Mouse (Mus musculus): ENCODE data around the gene Coq9. TPM values are rescaled to one million over a fixed set of nuclear protein-coding genes. Genes with fewer than 3 reads are reported as not detected.

Coq9 gene
- polyA plus RNA-seq, 1 experiment from 2014 or later = 65.9 TPM

- no peaks in the 10 kb centered on the region for H3K9me3 ChIP-seq
- no peak overlapping the region for H3K4me3 ChIP-seq
- no peak overlapping the region for H3K4me2 ChIP-seq
- no peaks in the 10 kb centered on the region for H3K27me3 ChIP-seq
- no peak overlapping the region for H3K27ac ChIP-seq
- peaks cover 47% of the 10 kb centered on the region for H3K36me3 ChIP-seq
- 0 out of 2 replicates have a peak overlapping the region, but pooled peaks have one; percentile 28 for H3K9ac ChIP-seq
- no peak for ATAC-seq (ENCODE audit: insufficient number of reproducible peaks, insufficient read depth, low FRiP score, low TSS enrichment, low read depth)
- H3K4me1 ChIP-seq = peaks cover 31% of the 10 kb centered on the region
- 14% methylated on average over 5 of the region's 5 CpGs for WGBS
Measured at GRCm38 (mm10) chr8:94901031-94901430, 62.9 kb downstream of the Coq9 start.

GRCm38 (mm10) chr8:94903709-94904108, 65.6 kb downstream of the Coq9 start:
- no peak overlapping the region for H3K4me2 ChIP-seq
- peaks cover 73% of the 10 kb centered on the region for H3K36me3 ChIP-seq
- H3K27ac ChIP-seq = no peak overlapping the region
- H3K27me3 ChIP-seq = no peaks in the 10 kb centered on the region
- no peak overlapping the region for H3K4me3 ChIP-seq
- no peaks in the 10 kb centered on the region for H3K9me3 ChIP-seq
- 67% methylated on average over 12 of the region's 12 CpGs for WGBS
- peaks cover 29% of the 10 kb centered on the region for H3K4me1 ChIP-seq
- ATAC-seq (ENCODE audit: insufficient number of reproducible peaks, insufficient read depth, low FRiP score, low TSS enrichment, low read depth) = no peak
- no peak overlapping the region for H3K9ac ChIP-seq

Other genes starting within 250 kb of the Coq9 start
- gene Rspry1, start 236.4 kb upstream of the Coq9 start, polyA plus RNA-seq (2015; fragmentation: Nextera tagmentation; extraction: Ambion mirVana) = 44.1 and 48.1 TPM in 2 replicates
- gene Fam192a, start 236.3 kb upstream of the Coq9 start, polyA plus RNA-seq (2015; fragmentation: Nextera tagmentation; extraction: Ambion mirVana) = 77.1 and 85.3 TPM in 2 replicates
- gene Arl2bp, start 171.7 kb upstream of the Coq9 start, polyA plus RNA-seq (2015; fragmentation: Nextera tagmentation; extraction: Ambion mirVana) = 152 and 163 TPM in 2 replicates
- gene Pllp, start 142.0 kb upstream of the Coq9 start, polyA plus RNA-seq (2015; fragmentation: Nextera tagmentation; extraction: Ambion mirVana) = 3.4 and 4.1 TPM in 2 replicates
- gene Ccl22, start 92.7 kb upstream of the Coq9 start, polyA plus RNA-seq (2015; fragmentation: Nextera tagmentation; extraction: Ambion mirVana) = not detected in 2 replicates
- gene Cx3cl1, start 66.3 kb upstream of the Coq9 start, polyA plus RNA-seq (2015; fragmentation: Nextera tagmentation; extraction: Ambion mirVana) = 7.8 and 9.8 TPM in 2 replicates
- not detected in 2 replicates for gene Ccl17, start 27.9 kb upstream of the Coq9 start, polyA plus RNA-seq (2015; fragmentation: Nextera tagmentation; extraction: Ambion mirVana)
- 109 and 123 TPM in 2 replicates for gene Ciapin1, start within 50 bp of the Coq9 start, polyA plus RNA-seq (2015; fragmentation: Nextera tagmentation; extraction: Ambion mirVana)
- gene Polr2c, start 19.1 kb downstream of the Coq9 start, polyA plus RNA-seq (2015; fragmentation: Nextera tagmentation; extraction: Ambion mirVana) = 152 and 159 TPM in 2 replicates
- gene Dok4, start 38.0 kb downstream of the Coq9 start, polyA plus RNA-seq (2015; fragmentation: Nextera tagmentation; extraction: Ambion mirVana) = 23.2 and 23.7 TPM in 2 replicates
- 38.0 and 40.7 TPM in 2 replicates for gene Ccdc102a, start 79.8 kb downstream of the Coq9 start, polyA plus RNA-seq (2015; fragmentation: Nextera tagmentation; extraction: Ambion mirVana)
- gene Adgrg5, start 85.4 kb downstream of the Coq9 start, polyA plus RNA-seq (2015; fragmentation: Nextera tagmentation; extraction: Ambion mirVana) = 0.07 and 0.12 TPM in 2 replicates
- gene Adgrg1, start 136.4 kb downstream of the Coq9 start, polyA plus RNA-seq (2015; fragmentation: Nextera tagmentation; extraction: Ambion mirVana) = 18.4 and 19.8 TPM in 2 replicates
- 2.1 and 2.8 TPM in 2 replicates for gene Adgrg3, start 179.4 kb downstream of the Coq9 start, polyA plus RNA-seq (2015; fragmentation: Nextera tagmentation; extraction: Ambion mirVana)
- gene Drc7, start 216.8 kb downstream of the Coq9 start, polyA plus RNA-seq (2015; fragmentation: Nextera tagmentation; extraction: Ambion mirVana) = 0.32 TPM in 1 of 2 replicates, not detected in the other
- gene Katnb1, start 242.9 kb downstream of the Coq9 start, polyA plus RNA-seq (2015; fragmentation: Nextera tagmentation; extraction: Ambion mirVana) = 24.7 and 27.5 TPM in 2 replicates

Measured in embryonic facial prominence, embryonic 13.5 days (tissue).